Mouse (Mus musculus) adipose tissue, adult 10 weeks (tissue): ENCODE results near the gene Pir. TPM values are rescaled to one million over a fixed set of nuclear protein-coding genes. Genes with fewer than 3 reads are reported as not detected.

Source experiments
- polyA plus RNA-seq: library from polyadenylated mRNA; stranded (reverse); fragments of 350-450 nt; fragmentation: Illumina TruSeq; extraction: RNeasy Lipid Tissue Mini Kit (QIAGEN cat#74804); gene quantifications from one replicate; pipeline ENCODE4 v1.2.3, GENCODE M21; 2014; ENCODE audit warnings: low read depth, low replicate concordance

Gene Pir
- polyA plus RNA-seq: 5.6 TPM

GRCm38 (mm10) chrX:164269285-164269761, at the start of gene Pir:
TSS of gene Pir (plus strand) at chrX:164269371.

GRCm38 (mm10) chrX:164258057-164258456, 11.1 kb upstream of the Pir start, which contains the start of gene Bmx:
TSS of gene Bmx (minus strand) at chrX:164258193.

GRCm38 (mm10) chrX:164373081-164373480, 103.9 kb downstream of the Pir start, which contains the start of gene Vegfd:
TSS of gene Vegfd (plus strand) at chrX:164373378.

GRCm38 (mm10) chrX:164419471-164419939, 150.3 kb downstream of the Pir start, which contains the start of gene Piga:
TSS of gene Piga (plus strand) at chrX:164419787.

Other genes starting within 250 kb of the Pir start
- gene Car5b, start 241.4 kb upstream of the Pir start, polyA plus RNA-seq: 98.1 TPM
- gene Siah1b, start 192.9 kb upstream of the Pir start, polyA plus RNA-seq: 2.9 TPM
- 1.3 TPM for gene Cltrn, start 180.5 kb upstream of the Pir start, polyA plus RNA-seq
- gene Ace2, start 130.0 kb upstream of the Pir start, polyA plus RNA-seq: 3.0 TPM
- gene Bmx, start 11.2 kb upstream of the Pir start, polyA plus RNA-seq: 1.6 TPM
- 17.5 TPM for gene Vegfd, start 104.0 kb downstream of the Pir start, polyA plus RNA-seq
- 20.0 TPM for gene Piga, start 150.4 kb downstream of the Pir start, polyA plus RNA-seq
- gene Asb11, start 167.6 kb downstream of the Pir start, polyA plus RNA-seq: 70.4 TPM
- gene Asb9, start 237.0 kb downstream of the Pir start, polyA plus RNA-seq: 2.0 TPM